Mouse (Mus musculus): ENCODE data around the gene Lingo3.

Gene Lingo3

GRCm38 (mm10) chr10:80798150-80799006, 45.5 kb downstream of the Lingo3 start, which contains the start of the genes Sf3a2 and Plekhj1:
Sf3a2 (plus strand) TSS chr10:80798198.
Plekhj1 (minus strand) TSS chr10:80798626.
- DNase-seq = peak; percentile 93 to 95

GRCm38 (mm10) chr10:80797186-80798149, 46.4 kb downstream of the Lingo3 start:
- peak in 1 of 2 experiments; percentile 34 for DNase-seq

GRCm38 (mm10) chr10:80796307-80796848, 47.5 kb downstream of the Lingo3 start:
- DNase-seq = no peak

- no peak for DNase-seq
Measured at GRCm38 (mm10) chr10:80794750-80795149, 49.1 kb downstream of the Lingo3 start.

- DNase-seq = no peak
Measured at GRCm38 (mm10) chr10:80793803-80794202, 50.0 kb downstream of the Lingo3 start.

GRCm38 (mm10) chr10:80793033-80793784, 50.6 kb downstream of the Lingo3 start:
- no peak for DNase-seq

- DNase-seq = no peak
Measured at GRCm38 (mm10) chr10:80792175-80793032, 51.4 kb downstream of the Lingo3 start.

GRCm38 (mm10) chr10:80791476-80792174, 52.2 kb downstream of the Lingo3 start:
- DNase-seq = no peak

- no peak for DNase-seq
Measured at GRCm38 (mm10) chr10:80790761-80791404, 53.0 kb downstream of the Lingo3 start.

- DNase-seq = no peak
Measured at GRCm38 (mm10) chr10:80787517-80787916, 56.3 kb downstream of the Lingo3 start.

- DNase-seq = no peak
Measured at GRCm38 (mm10) chr10:80785963-80786362, 57.9 kb downstream of the Lingo3 start.

- no peak for DNase-seq
Measured at GRCm38 (mm10) chr10:80784871-80785270, 59.0 kb downstream of the Lingo3 start.

- no peak for DNase-seq
Measured at GRCm38 (mm10) chr10:80784302-80784701, 59.5 kb downstream of the Lingo3 start.
